Mouse (Mus musculus): ENCODE measurements around the gene Irf8.

DNA sequence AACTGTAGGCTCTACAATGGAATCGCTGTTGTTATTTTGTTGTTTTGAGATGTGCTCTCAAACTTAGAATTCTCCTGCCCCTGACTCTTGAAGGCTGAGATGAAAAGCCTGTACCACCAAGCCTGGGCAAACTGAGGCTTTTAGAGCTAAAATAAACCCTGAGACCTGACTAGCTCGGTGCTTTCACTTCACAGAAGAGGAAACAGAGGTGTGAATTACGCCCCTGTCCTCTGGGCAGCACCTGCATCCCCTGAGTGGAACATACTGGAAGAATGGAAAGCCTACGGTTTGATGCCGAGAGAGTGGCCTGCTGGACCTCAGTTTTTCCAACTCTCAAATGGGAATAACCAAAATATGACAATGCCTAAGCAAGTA is 10.6 kb upstream of the Irf8 start:
- TF ChIP-seq CTCF (IDR thresholded peaks at IDR 0.05; ENCODE audit: low read depth), result no peak
- TF ChIP-seq EP300 (IDR thresholded peaks at IDR 0.05; ENCODE audit: low read depth), result no peak

Data from heart, postnatal 0 days (tissue).